Mouse (Mus musculus) intestine, embryonic 15.5 days (tissue): ENCODE data around the gene Lig3. TPM values are rescaled to one million over a fixed set of nuclear protein-coding genes. Genes with fewer than 3 reads are reported as not detected.
"Not testable (repeated sequence)": the region's sequence is repeated elsewhere in the genome, so short reads cannot be mapped to it uniquely, and the experiment has no call there.

Experiments
- ATAC-seq: fragments of 200-750 bp; cut with Nextera tagmentation; 2 replicates; pipeline ENCODE4 v1.8.0; 2017; ENCODE audit warnings: moderate TSS enrichment, moderate library complexity
- H3K27ac ChIP-seq: fragments of 300-500 bp; sonication (generic); 2 replicates; pipeline ENCODE4 v1.5.1; 2015; ENCODE audit warnings: mild to moderate bottlenecking, inconsistent platforms
- H3K27me3 ChIP-seq: fragments of 300-500 bp; sonication (generic); replicated peaks from 2 replicates; pipeline ENCODE4 v1.6.1; 2015; ENCODE audit warnings: inconsistent platforms
- H3K36me3 ChIP-seq: fragments of 300-500 bp; sonication (generic); 2 replicates; pipeline ENCODE4 v1.6.1; 2015; ENCODE audit warnings: inconsistent platforms
- H3K4me1 ChIP-seq: fragments of 300-500 bp; sonication (generic); replicated peaks from 2 replicates; pipeline ENCODE4 v1.6.1; 2015; ENCODE audit warnings: inconsistent platforms
- H3K4me2 ChIP-seq: fragments of 300-500 bp; sonication (generic); replicated peaks from 2 replicates; pipeline ENCODE4 v1.6.1; 2015; ENCODE audit warnings: mild to moderate bottlenecking, inconsistent platforms
- H3K4me3 ChIP-seq: fragments of 300-500 bp; sonication (generic); replicated peaks from 2 replicates; pipeline ENCODE4 v1.5.1; 2015; ENCODE audit warnings: inconsistent platforms
- H3K9ac ChIP-seq: fragments of 300-500 bp; sonication (generic); 2 replicates; pipeline ENCODE4 v1.6.1; 2015; ENCODE audit warnings: inconsistent platforms
- H3K9me3 ChIP-seq: fragments of 300-500 bp; sonication (generic); 2 replicates; pipeline ENCODE4 v1.6.1; 2016; ENCODE audit warnings: inconsistent platforms
- WGBS: fragments of 180-500 bp; shearing (Covaris S2); methylation state at CpG from one replicate; pipeline ENCODE4 v1.1.7; 2015; 5-methylcytosine and 5-hydroxymethylcytosine counted together
- polyA plus RNA-seq: library from polyadenylated mRNA; unstranded; fragments of >200 nt; fragmentation: Nextera tagmentation; extraction: Ambion mirVana; gene quantifications from 2 replicates; pipeline ENCODE4 v1.2.1, GENCODE M21; 2015

The Lig3 gene
- polyA plus RNA-seq, 1 experiment from 2014 or later: 22.5 TPM

DNA sequence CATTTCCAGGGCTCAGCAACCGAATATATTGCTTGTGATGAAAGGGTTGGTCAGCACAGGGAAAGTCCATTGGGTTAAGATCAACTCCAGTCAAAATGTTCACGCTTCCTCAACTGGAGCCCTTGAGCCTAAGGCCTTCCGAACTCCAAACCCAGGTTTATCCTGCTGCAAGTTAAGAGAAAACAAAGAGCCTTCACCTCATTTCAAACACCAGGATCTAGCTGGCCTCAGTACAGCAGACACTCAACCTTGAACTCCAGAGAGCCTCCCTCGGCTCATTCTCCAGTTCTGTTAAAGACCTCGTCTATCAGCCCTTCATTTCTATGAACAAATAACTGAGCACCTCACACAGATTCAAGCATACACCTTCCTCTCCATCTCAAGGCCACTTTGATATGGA, 774 bp upstream of the Lig3 start:
- no peaks in the 10 kb centered on the region for H3K9me3 ChIP-seq
- peaks cover under 1% of the 10 kb centered on the region; the same call in 1 of the 2 replicates for H3K36me3 ChIP-seq
- peak overlapping the region; percentile 71 for H3K4me2 ChIP-seq
- peaks cover 6% of the 10 kb centered on the region; the same call in 1 of the 2 replicates for H3K4me1 ChIP-seq
- no peak for ATAC-seq
- H3K27me3 ChIP-seq: no peaks in the 10 kb centered on the region
- H3K27ac ChIP-seq: no peak overlapping the region
- peak overlapping the region; percentile 99 for H3K4me3 ChIP-seq
- peak overlapping the region; percentile 100 for H3K9ac ChIP-seq
- 43% methylated on average over 5 of the region's 5 CpGs for WGBS

GRCm38 (mm10) chr11:82782197-82782596, 1.3 kb downstream of the Lig3 start:
- no peaks in the 10 kb centered on the region for H3K27me3 ChIP-seq
- H3K9me3 ChIP-seq: no peaks in the 10 kb centered on the region
- peaks cover 6% of the 10 kb centered on the region; the same call in 1 of the 2 replicates for H3K36me3 ChIP-seq
- H3K9ac ChIP-seq: peak overlapping the region; percentile 100
- H3K27ac ChIP-seq: no peak overlapping the region
- peaks cover 6% of the 10 kb centered on the region; the same call in 1 of the 2 replicates for H3K4me1 ChIP-seq
- WGBS: 36% methylated on average over 6 of the region's 6 CpGs
- peak overlapping the region; percentile 99 for H3K4me3 ChIP-seq
- no peak for ATAC-seq
- H3K4me2 ChIP-seq: peak overlapping the region; percentile 71

DNA sequence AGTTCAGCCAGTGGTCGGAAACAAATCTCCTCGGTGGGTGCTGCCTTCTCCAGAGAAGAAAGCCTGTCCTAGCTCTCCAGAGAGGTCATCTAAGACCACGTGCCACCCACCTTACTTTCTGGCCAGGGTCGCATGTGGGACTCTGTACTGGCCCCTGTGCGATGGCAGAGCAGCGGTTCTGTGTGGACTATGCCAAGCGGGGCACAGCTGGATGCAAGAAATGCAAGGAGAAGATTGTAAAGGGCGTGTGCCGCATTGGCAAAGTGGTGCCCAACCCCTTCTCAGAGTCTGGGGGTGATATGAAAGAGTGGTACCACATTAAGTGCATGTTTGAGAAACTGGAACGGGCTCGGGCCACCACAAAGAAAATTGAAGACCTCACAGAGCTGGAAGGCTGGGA, 2.5 kb downstream of the Lig3 start:
- Histone ChIP-seq H3K4me1 (peaks cover 6% of the 10 kb centered on the region; the same call in 1 of the 2 replicates), H3K36me3 (peaks cover 9% of the 10 kb centered on the region; the same call in 1 of the 2 replicates), H3K27me3 (no peaks in the 10 kb centered on the region), H3K9ac (no peak overlapping the region), H3K27ac (no peak overlapping the region), H3K4me3 (no peak overlapping the region), H3K9me3 (no peaks in the 10 kb centered on the region), H3K4me2 (no peak overlapping the region)
- 89% methylated on average over 11 of the region's 11 CpGs for WGBS
- ATAC-seq: no peak

DNA sequence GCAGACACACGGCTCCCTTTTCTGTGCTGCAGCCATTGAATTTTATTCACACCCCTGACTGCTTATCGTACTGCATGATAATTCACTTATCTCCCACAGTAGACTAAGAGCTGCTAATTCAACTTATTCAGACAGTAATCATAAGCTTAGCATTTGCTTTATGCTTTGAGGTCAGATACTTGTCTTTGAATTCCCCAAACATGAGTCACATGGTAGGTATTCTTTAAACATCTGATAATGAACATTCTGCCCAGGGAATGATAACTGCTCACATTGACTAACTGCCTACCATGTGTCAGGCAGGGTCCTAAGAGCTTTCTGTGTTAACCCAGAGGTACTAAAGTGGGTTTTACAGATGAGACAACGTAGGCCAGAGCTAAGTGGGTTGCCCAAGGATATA, 25.7 kb downstream of the Lig3 start:
- H3K27ac ChIP-seq: no peak overlapping the region
- no peak overlapping the region for H3K4me2 ChIP-seq
- H3K4me3 ChIP-seq: no peak overlapping the region
- H3K27me3 ChIP-seq: no peaks in the 10 kb centered on the region
- H3K9me3 ChIP-seq: no peaks in the 10 kb centered on the region
- ATAC-seq: no peak
- WGBS: 63% methylated on average over 3 of the region's 3 CpGs
- no peak overlapping the region for H3K9ac ChIP-seq
- peaks cover 22% of the 10 kb centered on the region for H3K36me3 ChIP-seq
- H3K4me1 ChIP-seq: no peaks in the 10 kb centered on the region

DNA sequence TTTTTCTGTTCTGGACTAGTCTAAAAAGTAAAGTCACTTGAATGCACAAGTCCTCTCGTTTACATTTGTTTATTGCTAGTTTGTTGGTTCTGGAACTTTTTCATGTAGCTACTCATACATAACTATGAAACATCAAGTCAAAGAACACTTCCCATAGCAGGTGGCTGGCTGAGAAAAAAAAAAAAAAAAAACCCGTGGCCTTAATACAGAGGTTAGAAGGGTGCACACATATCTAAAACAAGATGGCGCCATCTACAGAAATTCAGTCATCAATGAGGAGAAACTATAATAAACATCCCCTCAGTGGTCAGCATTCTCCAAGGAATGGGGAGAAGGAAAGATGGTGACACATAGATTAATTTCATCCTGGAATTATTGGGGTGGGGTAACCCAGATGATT, 26.5 kb downstream of the Lig3 start:
- H3K4me3 ChIP-seq: no peak overlapping the region
- no peaks in the 10 kb centered on the region for H3K9me3 ChIP-seq
- no peaks in the 10 kb centered on the region for H3K4me1 ChIP-seq
- H3K36me3 ChIP-seq: peaks cover 16% of the 10 kb centered on the region
- no peak for ATAC-seq
- H3K9ac ChIP-seq: no peak overlapping the region
- 70% methylated on average over 3 of the region's 3 CpGs for WGBS
- H3K27me3 ChIP-seq: no peaks in the 10 kb centered on the region
- H3K4me2 ChIP-seq: no peak overlapping the region
- no peak overlapping the region for H3K27ac ChIP-seq

DNA sequence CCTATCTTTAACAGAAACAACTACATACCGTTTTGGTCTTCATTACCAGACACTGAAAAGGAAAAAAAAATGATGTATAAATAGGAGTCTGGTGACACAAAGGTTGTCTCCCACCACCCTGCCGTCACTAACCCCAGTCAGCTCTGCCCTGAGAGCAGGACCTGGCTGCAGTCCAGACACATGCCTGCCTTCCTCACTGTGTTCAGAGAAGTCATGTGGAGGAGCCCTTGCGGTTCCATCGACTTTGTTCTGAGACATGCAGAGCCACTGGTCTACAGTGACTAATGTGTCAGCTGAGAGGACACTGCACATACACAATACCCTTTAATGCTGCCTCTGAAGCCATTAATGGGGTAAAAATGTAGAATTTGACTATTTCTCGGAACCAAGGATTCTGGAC, 27.6 kb downstream of the Lig3 start:
- WGBS: 75% methylated on average over 5 of the region's 5 CpGs
- 0 out of 2 replicates have a peak, but pooled peaks cover 5% of the 10 kb centered on the region for H3K36me3 ChIP-seq

DNA sequence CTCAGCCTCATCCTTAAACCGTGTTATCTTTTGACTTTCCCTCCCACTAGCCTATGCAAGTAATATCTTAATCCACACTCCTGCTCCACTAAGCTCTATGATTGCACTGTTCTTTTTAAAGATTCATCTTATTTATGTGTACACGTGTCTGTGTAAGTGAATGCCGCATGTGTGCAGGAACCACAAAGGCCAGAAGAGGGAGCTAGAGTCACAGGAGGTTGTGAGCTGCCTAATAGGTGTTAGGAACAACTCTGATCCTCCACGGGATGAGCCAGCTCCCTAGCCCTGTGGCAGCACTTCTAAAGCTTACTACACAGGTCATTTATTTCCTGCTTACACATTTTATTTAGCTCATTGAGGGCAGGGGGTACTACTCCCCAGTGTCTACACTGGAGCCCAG, 38.4 kb downstream of the Lig3 start:
- H3K4me3 ChIP-seq: no peak overlapping the region
- H3K4me2 ChIP-seq: no peak overlapping the region
- no peaks in the 10 kb centered on the region for H3K27me3 ChIP-seq
- 53% methylated on average over 4 of the region's 4 CpGs for WGBS
- H3K36me3 ChIP-seq: no peaks in the 10 kb centered on the region
- H3K9ac ChIP-seq: no peak overlapping the region
- H3K9me3 ChIP-seq: no peaks in the 10 kb centered on the region
- no peak overlapping the region for H3K27ac ChIP-seq
- ATAC-seq: 0 out of 2 replicates have a peak, but pooled peaks have one; percentile 51
- H3K4me1 ChIP-seq: peaks cover 5% of the 10 kb centered on the region; the same call in 1 of the 2 replicates

More for the DNA sequence above, 27.6 kb downstream of the Lig3 start:
- no peaks in the 10 kb centered on the region for H3K27me3 ChIP-seq
- H3K9me3 ChIP-seq: no peaks in the 10 kb centered on the region
- H3K4me2 ChIP-seq: no peak overlapping the region
- H3K4me3 ChIP-seq: no peak overlapping the region
- ATAC-seq: no peak
- H3K4me1 ChIP-seq: peaks cover 2% of the 10 kb centered on the region; the same call in 1 of the 2 replicates
- H3K27ac ChIP-seq: no peak overlapping the region
- no peak overlapping the region for H3K9ac ChIP-seq

DNA sequence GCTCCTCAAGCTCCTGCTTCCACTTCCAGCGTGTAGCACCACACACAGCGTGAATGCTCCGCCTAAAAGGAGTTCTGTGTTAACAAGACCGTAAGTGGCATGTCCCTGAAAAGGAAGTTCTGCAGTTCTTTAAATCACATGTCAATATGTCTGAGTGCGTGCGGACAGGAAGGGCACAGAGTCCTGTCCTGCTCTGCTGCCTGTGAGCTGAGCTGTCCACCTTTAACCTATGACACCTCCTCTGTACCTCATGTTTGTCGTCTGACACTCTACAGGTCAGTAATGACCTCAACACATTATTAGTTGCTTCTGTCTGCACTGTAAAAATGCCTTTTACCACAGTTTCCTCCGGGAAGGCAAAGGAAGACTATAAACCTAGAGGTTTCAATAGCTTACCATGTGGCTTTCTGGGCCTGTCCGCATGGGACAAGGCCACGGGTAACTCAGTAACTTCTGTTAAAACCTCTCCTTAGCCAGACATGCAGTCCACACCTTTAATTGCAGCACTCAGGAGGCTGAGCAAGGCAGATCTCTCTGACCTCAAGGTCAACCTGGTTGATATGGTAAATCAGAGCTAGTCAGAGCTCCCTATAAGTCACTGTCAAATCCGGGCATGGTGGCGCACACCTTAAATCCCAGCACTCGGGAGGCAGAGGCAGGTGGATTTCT, 40.0 kb downstream of the Lig3 start:
- Histone ChIP-seq H3K4me1 (peaks cover 5% of the 10 kb centered on the region; the same call in 1 of the 2 replicates), H3K9me3 (no peaks in the 10 kb centered on the region), H3K4me2 (no peak overlapping the region), H3K27ac (no peak overlapping the region), H3K27me3 (no peaks in the 10 kb centered on the region), H3K36me3 (no peaks in the 10 kb centered on the region), H3K9ac (no peak overlapping the region), H3K4me3 (no peak overlapping the region)
- 61% methylated on average over 13 of the region's 13 CpGs for WGBS
- peak; percentile 55; the same call in 1 of the 2 replicates for ATAC-seq

GRCm38 (mm10) chr11:82826818-82827217, 45.9 kb downstream of the Lig3 start:
- Histone ChIP-seq H3K36me3 (no peaks in the 10 kb centered on the region), H3K27ac (no peak overlapping the region), H3K9ac (no peak overlapping the region), H3K4me1 (peaks cover 5% of the 10 kb centered on the region; the same call in 1 of the 2 replicates), H3K4me2 (no peak overlapping the region), H3K9me3 (no peaks in the 10 kb centered on the region), H3K27me3 (no peaks in the 10 kb centered on the region), H3K4me3 (no peak overlapping the region)
- ATAC-seq: no peak

DNA sequence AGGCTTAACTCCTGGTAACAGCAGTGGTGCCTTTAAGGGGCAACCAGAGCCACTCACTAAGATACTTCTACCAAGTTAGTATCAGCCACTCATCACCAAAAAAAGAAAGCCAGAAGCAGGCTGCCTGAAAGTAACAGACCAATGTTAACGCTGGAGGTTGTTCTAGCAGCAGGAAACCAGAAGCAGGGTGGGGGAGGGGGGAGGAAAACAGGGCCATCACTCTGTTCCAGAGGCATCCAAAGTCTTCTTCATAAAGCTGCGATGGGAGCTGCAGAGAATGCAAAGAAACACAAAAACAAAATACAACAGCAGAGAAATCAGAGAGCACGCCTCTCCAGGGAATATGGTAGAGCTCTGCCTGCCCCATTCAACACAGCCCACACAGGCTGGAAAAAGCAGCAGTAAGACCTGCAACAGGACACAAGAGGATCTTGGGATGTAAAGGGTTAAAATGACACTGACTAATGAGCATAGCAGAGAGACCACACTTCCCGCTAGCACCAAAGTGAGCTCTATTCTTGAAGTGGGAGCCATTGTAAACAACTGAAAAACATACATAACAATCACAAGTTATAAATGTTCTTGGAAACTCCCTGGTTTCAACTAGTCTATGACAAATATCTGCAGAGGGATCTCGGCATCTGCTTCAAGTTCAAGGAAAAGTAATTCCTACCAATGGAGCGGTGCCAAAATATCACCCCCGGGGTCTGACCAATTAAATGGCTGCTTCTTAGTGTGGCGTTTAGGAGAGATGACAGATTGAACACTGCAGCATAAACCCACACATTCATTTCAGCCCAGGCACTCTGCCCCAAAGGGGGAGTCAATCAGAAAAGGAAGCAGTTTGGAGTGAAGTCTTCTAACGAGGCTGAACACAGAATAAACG, 50.3 kb downstream of the Lig3 start:
- ATAC-seq: no peak
- peaks cover 9% of the 10 kb centered on the region; the same call in 1 of the 2 replicates for H3K4me1 ChIP-seq
- H3K27me3 ChIP-seq: no peaks in the 10 kb centered on the region
- H3K9me3 ChIP-seq: no peaks in the 10 kb centered on the region
- no peak overlapping the region for H3K4me3 ChIP-seq
- H3K27ac ChIP-seq: no peak overlapping the region
- no peaks in the 10 kb centered on the region for H3K36me3 ChIP-seq
- H3K4me2 ChIP-seq: peak overlapping the region; percentile 11; the same call in 1 of the 2 replicates
- WGBS: 20% methylated on average over 10 of the region's 10 CpGs
- H3K9ac ChIP-seq: no peak overlapping the region

GRCm38 (mm10) chr11:82832402-82832801, 51.5 kb downstream of the Lig3 start:
- H3K9ac ChIP-seq, H3K4me2 ChIP-seq, H3K4me3 ChIP-seq, H3K4me1 ChIP-seq, H3K27ac ChIP-seq, H3K27me3 ChIP-seq, H3K9me3 ChIP-seq, H3K36me3 ChIP-seq, ATAC-seq: not testable (repeated sequence)
- 74% methylated on average over 10 of the region's 10 CpGs for WGBS

DNA sequence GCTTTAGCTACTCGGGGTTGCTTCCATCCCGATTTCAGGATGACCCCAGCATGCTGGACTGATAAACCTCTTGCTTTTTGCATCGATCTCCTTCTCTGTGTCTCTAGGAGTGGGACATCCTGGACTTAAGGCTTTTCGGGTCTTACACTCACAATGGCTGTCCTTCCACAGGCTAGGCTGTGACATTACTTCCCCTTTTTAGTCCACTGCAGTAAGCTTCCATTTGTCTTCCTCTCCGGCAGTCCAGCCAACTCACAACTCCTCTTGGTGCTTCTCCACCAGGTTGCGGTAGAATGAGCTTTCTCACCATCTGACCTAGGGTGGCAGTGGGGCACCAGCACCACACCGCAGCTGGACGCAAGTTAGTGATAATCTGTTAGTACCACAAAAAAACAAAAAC, 53.0 kb downstream of the Lig3 start:
- H3K9me3 ChIP-seq: no peaks in the 10 kb centered on the region
- H3K27ac ChIP-seq: 0 out of 2 replicates have a peak overlapping the region, but pooled peaks have one; percentile 36
- no peak overlapping the region for H3K4me2 ChIP-seq
- H3K4me1 ChIP-seq: peaks cover 9% of the 10 kb centered on the region; the same call in 1 of the 2 replicates
- H3K36me3 ChIP-seq: no peaks in the 10 kb centered on the region
- ATAC-seq: no peak
- 69% methylated on average over 8 of the region's 8 CpGs for WGBS
- no peaks in the 10 kb centered on the region for H3K27me3 ChIP-seq
- H3K4me3 ChIP-seq: no peak overlapping the region
- H3K9ac ChIP-seq: no peak overlapping the region
